Mouse (Mus musculus): Measurements from ENCODE around the gene Tmem135. TPM values are rescaled to one million over a fixed set of nuclear protein-coding genes. Genes with fewer than 3 reads are reported as not detected.

Tmem135 gene
- polyA plus RNA-seq, 1 experiment = 203 TPM

- TF ChIP-seq CTCF (IDR thresholded peaks at IDR 0.05; ENCODE audit: extremely low read depth, insufficient read length, insufficient replicate concordance, low read depth, low read length) (no peak), POLR2A (IDR thresholded peaks at IDR 0.05; ENCODE audit: low read depth, low read length) (no peak)
- Histone ChIP-seq H3K27ac (ENCODE audit: insufficient read depth, low read depth, low read length) (no peak overlapping the region), H3K4me3 (ENCODE audit: low read depth, low read length) (no peak overlapping the region), H3K27me3 (ENCODE audit: control insufficient read depth, insufficient read depth, low read length) (no peaks in the 10 kb centered on the region), H3K36me3 (ENCODE audit: control insufficient read depth, insufficient read depth, low read length) (no peaks in the 10 kb centered on the region), H3K4me1 (ENCODE audit: control insufficient read depth, insufficient read depth, insufficient read length, low read length) (no peaks in the 10 kb centered on the region)
- 75% methylated on average over 3 of the region's 3 CpGs for WGBS
Observed at GRCm38 (mm10) chr7:89391281-89391680, 12.7 kb downstream of the Tmem135 start.

GRCm38 (mm10) chr7:89390660-89391059 lies 13.4 kb downstream of the Tmem135 start:
- WGBS = 63% methylated on average over 2 of the region's 2 CpGs
- TF ChIP-seq POLR2A (IDR thresholded peaks at IDR 0.05; ENCODE audit: low read depth, low read length) (no peak), CTCF (IDR thresholded peaks at IDR 0.05; ENCODE audit: extremely low read depth, insufficient read length, insufficient replicate concordance, low read depth, low read length) (no peak)
- no peak overlapping the region for H3K27ac ChIP-seq (ENCODE audit: insufficient read depth, low read depth, low read length)
- H3K36me3 ChIP-seq (ENCODE audit: control insufficient read depth, insufficient read depth, low read length) = no peaks in the 10 kb centered on the region
- H3K4me3 ChIP-seq (ENCODE audit: low read depth, low read length) = no peak overlapping the region
- H3K4me1 ChIP-seq (ENCODE audit: control insufficient read depth, insufficient read depth, insufficient read length, low read length) = no peaks in the 10 kb centered on the region
- no peaks in the 10 kb centered on the region for H3K27me3 ChIP-seq (ENCODE audit: control insufficient read depth, insufficient read depth, low read length)

GRCm38 (mm10) chr7:89388981-89389380 lies 15.0 kb downstream of the Tmem135 start:
- no peaks in the 10 kb centered on the region for H3K27me3 ChIP-seq (ENCODE audit: control insufficient read depth, insufficient read depth, low read length)
- H3K4me1 ChIP-seq (ENCODE audit: control insufficient read depth, insufficient read depth, insufficient read length, low read length) = no peaks in the 10 kb centered on the region
- H3K27ac ChIP-seq (ENCODE audit: insufficient read depth, low read depth, low read length) = no peak overlapping the region
- no peak overlapping the region for H3K4me3 ChIP-seq (ENCODE audit: low read depth, low read length)
- no peaks in the 10 kb centered on the region for H3K36me3 ChIP-seq (ENCODE audit: control insufficient read depth, insufficient read depth, low read length)
- TF ChIP-seq POLR2A (IDR thresholded peaks at IDR 0.05; ENCODE audit: low read depth, low read length) (no peak), CTCF (IDR thresholded peaks at IDR 0.05; ENCODE audit: extremely low read depth, insufficient read length, insufficient replicate concordance, low read depth, low read length) (no peak)
- 78% methylated on average over 3 of the region's 3 CpGs for WGBS

DNA sequence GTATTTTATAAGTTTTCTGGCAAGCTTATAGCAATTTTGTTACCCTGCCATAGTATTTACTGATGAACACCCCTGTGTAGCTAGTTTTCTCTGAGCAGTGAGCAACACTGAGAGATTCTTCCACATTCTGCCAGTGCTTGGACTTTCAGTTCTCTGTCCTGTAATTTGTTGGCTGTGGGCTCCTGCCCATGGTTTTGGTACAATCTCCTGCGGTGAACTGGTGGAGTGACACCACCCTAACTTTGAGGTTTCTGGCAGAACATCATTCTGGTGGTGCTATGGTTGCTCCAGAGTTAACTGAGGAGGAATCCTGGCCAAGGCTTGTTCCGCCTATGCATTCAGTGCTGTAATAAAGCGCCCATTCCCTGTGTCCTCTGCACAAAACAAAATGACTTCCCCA lies 21.1 kb downstream of the Tmem135 start:
- H3K4me1 ChIP-seq (ENCODE audit: control insufficient read depth, insufficient read depth, insufficient read length, low read length) = no peaks in the 10 kb centered on the region
- no peaks in the 10 kb centered on the region for H3K36me3 ChIP-seq (ENCODE audit: control insufficient read depth, insufficient read depth, low read length)
- no peak overlapping the region for H3K4me3 ChIP-seq (ENCODE audit: low read depth, low read length)
- TF ChIP-seq POLR2A (IDR thresholded peaks at IDR 0.05; ENCODE audit: low read depth, low read length) = no peak
- no peak for TF ChIP-seq CTCF (IDR thresholded peaks at IDR 0.05; ENCODE audit: extremely low read depth, insufficient read length, insufficient replicate concordance, low read depth, low read length)
- 91% methylated on average over 3 of the region's 3 CpGs for WGBS
- H3K27me3 ChIP-seq (ENCODE audit: control insufficient read depth, insufficient read depth, low read length) = no peaks in the 10 kb centered on the region
- H3K27ac ChIP-seq (ENCODE audit: insufficient read depth, low read depth, low read length) = no peak overlapping the region

GRCm38 (mm10) chr7:89380935-89381705 lies 22.9 kb downstream of the Tmem135 start:
- Histone ChIP-seq H3K4me1 (ENCODE audit: control insufficient read depth, insufficient read depth, insufficient read length, low read length) (no peaks in the 10 kb centered on the region), H3K4me3 (ENCODE audit: low read depth, low read length) (no peak overlapping the region), H3K36me3 (ENCODE audit: control insufficient read depth, insufficient read depth, low read length) (no peaks in the 10 kb centered on the region), H3K27ac (ENCODE audit: insufficient read depth, low read depth, low read length) (no peak overlapping the region), H3K27me3 (ENCODE audit: control insufficient read depth, insufficient read depth, low read length) (no peaks in the 10 kb centered on the region)
- 48% methylated on average over 7 of the region's 7 CpGs for WGBS
- TF ChIP-seq POLR2A (IDR thresholded peaks at IDR 0.05; ENCODE audit: low read depth, low read length) (no peak), CTCF (IDR thresholded peaks at IDR 0.05; ENCODE audit: extremely low read depth, insufficient read length, insufficient replicate concordance, low read depth, low read length) (no peak)

- Histone ChIP-seq H3K36me3 (ENCODE audit: control insufficient read depth, insufficient read depth, low read length) (no peaks in the 10 kb centered on the region), H3K27ac (ENCODE audit: insufficient read depth, low read depth, low read length) (no peak overlapping the region), H3K27me3 (ENCODE audit: control insufficient read depth, insufficient read depth, low read length) (no peaks in the 10 kb centered on the region), H3K4me3 (ENCODE audit: low read depth, low read length) (no peak overlapping the region), H3K4me1 (ENCODE audit: control insufficient read depth, insufficient read depth, insufficient read length, low read length) (no peaks in the 10 kb centered on the region)
- TF ChIP-seq CTCF (IDR thresholded peaks at IDR 0.05; ENCODE audit: extremely low read depth, insufficient read length, insufficient replicate concordance, low read depth, low read length) (no peak), POLR2A (IDR thresholded peaks at IDR 0.05; ENCODE audit: low read depth, low read length) (no peak)
- WGBS = 69% methylated on average over 6 of the region's 6 CpGs
Observed at GRCm38 (mm10) chr7:89371623-89372295, 32.3 kb downstream of the Tmem135 start.

DNA sequence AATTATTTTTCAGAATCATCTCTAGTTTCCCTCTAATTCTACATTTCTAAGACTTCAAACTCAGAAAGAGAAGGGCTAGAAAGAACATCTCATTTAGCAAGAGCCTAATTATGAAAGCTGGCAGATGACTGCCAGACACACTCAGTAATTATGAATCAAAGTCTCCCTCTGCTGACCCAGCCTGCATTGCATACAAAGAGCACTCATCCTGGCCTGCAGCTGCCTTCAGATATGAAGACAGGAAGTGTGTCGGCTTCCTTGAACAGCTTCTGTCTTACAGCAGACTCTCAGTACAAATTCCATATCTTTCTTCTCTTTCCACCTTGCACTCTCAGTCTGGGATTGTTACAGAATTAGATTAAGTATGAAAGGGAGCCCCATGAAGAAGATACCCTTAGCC lies 33.1 kb downstream of the Tmem135 start:
- TF ChIP-seq POLR2A (IDR thresholded peaks at IDR 0.05; ENCODE audit: low read depth, low read length) (no peak), CTCF (IDR thresholded peaks at IDR 0.05; ENCODE audit: extremely low read depth, insufficient read length, insufficient replicate concordance, low read depth, low read length) (peak; percentile 51; the same call in 1 of the 2 replicates)
- Histone ChIP-seq H3K36me3 (ENCODE audit: control insufficient read depth, insufficient read depth, low read length) (no peaks in the 10 kb centered on the region), H3K27ac (ENCODE audit: insufficient read depth, low read depth, low read length) (no peak overlapping the region), H3K4me3 (ENCODE audit: low read depth, low read length) (no peak overlapping the region), H3K27me3 (ENCODE audit: control insufficient read depth, insufficient read depth, low read length) (no peaks in the 10 kb centered on the region), H3K4me1 (ENCODE audit: control insufficient read depth, insufficient read depth, insufficient read length, low read length) (no peaks in the 10 kb centered on the region)
- 4% methylated on average over 1 of the region's 1 CpGs for WGBS

All from small intestine, adult 2 months (tissue).